Mouse (Mus musculus) ES-E14 (cell line): ENCODE data around the gene Selenok. TPM values are rescaled to one million over a fixed set of nuclear protein-coding genes. Genes with fewer than 3 reads are reported as not detected.

ENCODE experiments used
- DNase-seq: peaks from one replicate; pipeline ENCODE4 v3.0.0-alpha.2; 2013; ENCODE audit warnings: low read depth, low spot score
- H3K27ac ChIP-seq: 2 replicates; pipeline ENCODE4 v1.5.1; 2012; ENCODE audit warnings: low read depth, mild to moderate bottlenecking, low read length, moderate library complexity, mixed read lengths; ENCODE audit not compliant: poor library complexity, insufficient read depth, severe bottlenecking
- H3K36me3 ChIP-seq: 2 replicates; pipeline ENCODE4 v1.6.1; 2012; ENCODE audit warnings: mild to moderate bottlenecking, low read length, moderate library complexity, mixed read lengths; ENCODE audit not compliant: control insufficient read depth, poor library complexity, insufficient read depth, severe bottlenecking
- H3K4me1 ChIP-seq, 2 experiments: fragments of 150-350 bp in 1 of 2; sonication (generic) in 1 of 2; 2 replicates each; pipeline ENCODE4 v1.6.1; 2012; ENCODE audit warnings: low read length in 2 of 2, mild to moderate bottlenecking in 1 of 2, mixed read lengths in 1 of 2; ENCODE audit not compliant: control insufficient read depth in 2 of 2, insufficient read depth in 2 of 2, poor library complexity in 1 of 2
- H3K4me3 ChIP-seq, 2 experiments: fragments of 150-350 bp in 1 of 2; sonication (generic) in 1 of 2; 2 replicates each; pipeline ENCODE4 v1.5.1; 2012; ENCODE audit warnings: low read length in 2 of 2, low read depth in 1 of 2, mild to moderate bottlenecking in 1 of 2, mixed read lengths in 1 of 2; ENCODE audit not compliant: insufficient read depth in 1 of 2, poor library complexity in 1 of 2, severe bottlenecking in 1 of 2
- H3K9ac ChIP-seq: 2 replicates; pipeline ENCODE4 v1.6.1; 2012; ENCODE audit warnings: low read depth, mild to moderate bottlenecking, low read length, mixed read lengths; ENCODE audit not compliant: poor library complexity, insufficient read depth, severe bottlenecking
- H3K9me3 ChIP-seq: fragments of 150-350 bp; sonication (generic); 2 replicates; pipeline ENCODE4 v1.6.1; 2012; ENCODE audit warnings: low read depth, mild to moderate bottlenecking, low read length; ENCODE audit not compliant: control insufficient read depth, insufficient read depth
- CHD2 ChIP-seq: IDR thresholded peaks from 2 replicates; pipeline ENCODE4 v1.6.1; 2014; ENCODE audit warnings: mild to moderate bottlenecking, low read depth, low read length, inconsistent platforms
- HCFC1 ChIP-seq: IDR thresholded peaks from 2 replicates; pipeline ENCODE4 v1.6.1; 2012; ENCODE audit warnings: low read length, inconsistent platforms, borderline replicate concordance; ENCODE audit not compliant: insufficient read depth
- MAFK ChIP-seq: IDR thresholded peaks from 2 replicates; pipeline ENCODE4 v1.6.1; 2014; ENCODE audit warnings: mild to moderate bottlenecking, low read depth, low read length, inconsistent platforms; ENCODE audit not compliant: insufficient read depth
- ZC3H11A ChIP-seq: IDR thresholded peaks from 2 replicates; pipeline ENCODE4 v1.6.1; 2012; ENCODE audit warnings: low read depth, mild to moderate bottlenecking, inconsistent platforms, low read length, borderline replicate concordance
- ZNF384 ChIP-seq: IDR thresholded peaks from 2 replicates; pipeline ENCODE4 v1.6.1; 2012; ENCODE audit warnings: low read depth, low read length, inconsistent platforms
- in situ Hi-C, 2 experiments: fragments of 600-800 bp; cut with MboI; formaldehyde crosslinking; loops; one replicate each; pipeline ENCODE4 v1.15.1; 2025; ENCODE audit warnings: low sequenced_read_pairs in 2 of 2, inconsistent platforms in 1 of 2; ENCODE audit not compliant: unreplicated experiment in 2 of 2
- total RNA-seq: library from RNA; depleted of rRNA; stranded (reverse); fragments of 300-350 nt; gene quantifications from 2 replicates; pipeline ENCODE4 v1.2.3, GENCODE M21; 2012; rRNA removed

The Selenok gene
- total RNA-seq, 1 experiment: 90.0 TPM

DNA sequence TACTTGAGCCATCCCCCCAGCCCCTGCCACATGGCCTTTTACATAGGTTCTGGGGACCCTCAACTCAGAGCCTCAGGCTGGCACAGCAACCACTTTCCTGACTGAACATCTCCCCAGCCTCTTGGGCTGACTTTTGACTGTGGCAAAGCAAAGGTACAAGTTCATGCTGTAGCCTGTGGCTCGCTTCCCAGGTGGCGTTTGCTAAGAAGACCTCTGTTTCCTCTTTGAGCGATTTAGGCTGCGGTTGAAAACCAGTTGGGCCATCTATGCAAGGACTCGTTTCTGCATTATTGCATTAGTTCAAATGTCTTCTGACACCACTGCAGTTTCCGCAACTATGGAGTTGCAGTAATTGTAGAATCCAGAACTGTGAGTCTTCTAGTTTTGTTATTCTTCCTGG, 54.4 kb downstream of the Selenok start:
- Histone ChIP-seq H3K4me3 (no peak overlapping the region), H3K9ac (no peak overlapping the region), H3K4me1 (no peaks in the 10 kb centered on the region), H3K9me3 (no peaks in the 10 kb centered on the region), H3K27ac (no peak overlapping the region), H3K36me3 (no peaks in the 10 kb centered on the region; the same call in 1 of the 2 replicates)
- TF ChIP-seq ZC3H11A (no peak), MAFK (no peak), CHD2 (no peak), HCFC1 (no peak), ZNF384 (no peak)
- no peak for DNase-seq
- in situ Hi-C loops: no loop called here

DNA sequence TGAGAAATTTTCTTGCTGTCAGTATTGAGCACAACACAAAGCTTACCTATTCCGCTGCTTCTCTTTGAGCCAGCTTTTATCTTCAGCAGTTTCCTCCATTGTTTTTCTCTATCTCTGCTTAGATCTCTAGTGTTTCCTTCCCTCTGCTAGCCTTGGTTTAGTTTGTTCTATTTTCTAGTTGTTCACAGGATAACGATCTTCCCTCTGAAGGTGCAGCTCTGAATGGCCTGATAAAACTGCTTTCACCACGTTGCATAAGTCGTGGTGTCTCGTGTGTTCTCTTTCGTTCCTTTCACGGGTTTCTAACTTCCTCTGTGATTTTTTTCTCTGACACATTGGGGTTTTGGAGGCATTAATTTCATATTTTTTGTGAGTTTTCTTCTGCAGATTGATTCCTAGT, 56.3 kb downstream of the Selenok start:
- no peaks in the 10 kb centered on the region for H3K4me1 ChIP-seq
- no peak for DNase-seq
- no peak overlapping the region for H3K27ac ChIP-seq
- no peaks in the 10 kb centered on the region for H3K9me3 ChIP-seq
- no peak for TF ChIP-seq ZC3H11A
- TF ChIP-seq CHD2: no peak
- no peak for TF ChIP-seq MAFK
- TF ChIP-seq ZNF384: no peak
- TF ChIP-seq HCFC1: no peak
- no peak overlapping the region for H3K9ac ChIP-seq
- no peak overlapping the region for H3K4me3 ChIP-seq
- in situ Hi-C loops: no loop called here
- H3K36me3 ChIP-seq: no peaks in the 10 kb centered on the region

Other genes starting within 250 kb of the Selenok start
- gene Cacna2d3, start 246.4 kb upstream of the Selenok start, total RNA-seq: 0.21 and 0.40 TPM in 2 replicates
- gene Actr8, start 10.0 kb downstream of the Selenok start, total RNA-seq: 53.1 and 54.3 TPM in 2 replicates
- gene Il17rb, start 40.6 kb downstream of the Selenok start, total RNA-seq: 0.62 and 0.69 TPM in 2 replicates
- 0.11 and 0.36 TPM in 2 replicates for gene Chdh, start 40.7 kb downstream of the Selenok start, total RNA-seq